Mouse (Mus musculus): ENCODE data around the gene Slc1a6. TPM values are rescaled to one million over a fixed set of nuclear protein-coding genes. Genes with fewer than 3 reads are reported as not detected.

Slc1a6 gene
- polyA plus RNA-seq (2012; rRNA removed): 0.22 and 0.27 TPM in 2 replicates

GRCm38 (mm10) chr10:78779981-78780651 is at the start of gene Slc1a6:
TSS of gene Slc1a6 (plus strand) at chr10:78780496.

GRCm38 (mm10) chr10:78752452-78753191 is 27.7 kb upstream of the Slc1a6 start, which contains the start of gene Ccdc105:
TSS of gene Ccdc105 (minus strand) at chr10:78753065.

GRCm38 (mm10) chr10:78852066-78852465 is 71.8 kb downstream of the Slc1a6 start, which contains the start of gene Olfr1356:
TSS of gene Olfr1356 (minus strand) at chr10:78852166.

Other genes starting within 250 kb of the Slc1a6 start
- gene Ilvbl, start 206.2 kb upstream of the Slc1a6 start, polyA plus RNA-seq (2012; rRNA removed): 14.4 and 17.4 TPM in 2 replicates
- 2.9 TPM in 2 replicates for gene Syde1, start 188.5 kb upstream of the Slc1a6 start, polyA plus RNA-seq (2012; rRNA removed)
- not detected in 2 replicates for gene Olfr1357, start 162.4 kb upstream of the Slc1a6 start, polyA plus RNA-seq (2012; rRNA removed)
- gene Casp14, start 62.2 kb upstream of the Slc1a6 start, polyA plus RNA-seq (2012; rRNA removed): not detected in 2 replicates
- gene Ccdc105, start 27.4 kb upstream of the Slc1a6 start, polyA plus RNA-seq (2012; rRNA removed): not detected in 2 replicates
- gene Olfr1356, start 71.7 kb downstream of the Slc1a6 start, polyA plus RNA-seq (2012; rRNA removed): not detected in 2 replicates
- gene Olfr1355, start 95.0 kb downstream of the Slc1a6 start, polyA plus RNA-seq (2012; rRNA removed): not detected in 2 replicates
- gene Olfr1354, start 132.7 kb downstream of the Slc1a6 start, polyA plus RNA-seq (2012; rRNA removed): not detected in 2 replicates
- gene Olfr8, start 170.1 kb downstream of the Slc1a6 start, polyA plus RNA-seq (2012; rRNA removed): not detected in 2 replicates
- not detected in 2 replicates for gene Olfr1353, start 182.8 kb downstream of the Slc1a6 start, polyA plus RNA-seq (2012; rRNA removed)
- gene Olfr1352, start 200.6 kb downstream of the Slc1a6 start, polyA plus RNA-seq (2012; rRNA removed): not detected in 2 replicates
- not detected in 2 replicates for gene Olfr1351, start 232.0 kb downstream of the Slc1a6 start, polyA plus RNA-seq (2012; rRNA removed)
- gene Olfr57, start 248.2 kb downstream of the Slc1a6 start, polyA plus RNA-seq (2012; rRNA removed): not detected in 2 replicates